In the genomic region with DNA sequence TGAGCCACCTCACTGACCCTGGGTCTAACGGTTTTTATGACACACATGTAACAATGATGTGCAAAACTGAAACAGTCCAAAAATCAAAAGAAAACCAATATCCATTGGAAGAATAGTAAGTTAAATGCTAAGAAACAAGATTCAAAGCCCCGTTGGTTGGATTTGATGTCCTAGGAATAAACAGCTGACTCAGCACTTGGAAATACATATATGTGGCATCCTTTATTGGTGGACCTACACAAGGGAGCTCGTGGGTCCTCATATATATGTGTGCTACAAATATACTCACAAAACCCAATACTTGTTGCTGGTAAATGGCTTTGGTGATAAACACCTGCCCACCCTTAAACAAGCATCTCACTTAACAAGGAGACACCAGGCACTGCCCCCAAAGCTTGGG, we compare ENCODE assay signal across 29 mouse cellular contexts.
"Had no signal": no experiment of that assay in that cellular context is flagged by ENCODE, and none has a peak within 500 bp of the region (broad histone marks: within the 10 kb centered on the region; RNA-seq: fewer than 3 reads in every experiment).

No protein-coding gene starts in this region.

- H3K27me3 ChIP-seq: limb, embryonic 12.5 days; limb, embryonic 15.5 days; liver, embryonic 12.5 days; liver, embryonic 13.5 days; liver, embryonic 15.5 days; lung, embryonic 15.5 days; midbrain, embryonic 12.5 days; midbrain, embryonic 13.5 days; midbrain, embryonic 15.5 days had no signal

- ATAC-seq: liver, embryonic 12.5 days; liver, postnatal 0 days; lung, postnatal 0 days; midbrain, embryonic 13.5 days; midbrain, embryonic 15.5 days; midbrain, embryonic 16.5 days had no signal

- H3K36me3 ChIP-seq: limb, embryonic 10.5 days; limb, embryonic 12.5 days; limb, embryonic 13.5 days; limb, embryonic 15.5 days; liver, embryonic 12.5 days; liver, embryonic 13.5 days; liver, embryonic 15.5 days; lung, embryonic 15.5 days; midbrain, embryonic 10.5 days; midbrain, embryonic 12.5 days; midbrain, embryonic 13.5 days; midbrain, embryonic 15.5 days had no signal

- H3K27ac ChIP-seq: limb, embryonic 10.5 days; limb, embryonic 12.5 days; limb, embryonic 13.5 days; limb, embryonic 15.5 days; liver, embryonic 12.5 days; liver, embryonic 13.5 days; liver, embryonic 14.5 days; liver, embryonic 15.5 days; lung, embryonic 15.5 days; macrophage; midbrain, embryonic 10.5 days; midbrain, embryonic 12.5 days; midbrain, embryonic 13.5 days; midbrain, embryonic 15.5 days had no signal

- H3K9ac ChIP-seq: limb, embryonic 12.5 days; limb, embryonic 13.5 days; limb, embryonic 15.5 days; liver, embryonic 12.5 days; liver, embryonic 13.5 days; liver, embryonic 14.5 days; liver, embryonic 15.5 days; liver, postnatal 0 days; lung, embryonic 14.5 days; lung, embryonic 15.5 days; midbrain, embryonic 12.5 days; midbrain, embryonic 13.5 days; midbrain, embryonic 15.5 days had no signal

- H3K9me3 ChIP-seq: limb, embryonic 10.5 days; limb, embryonic 12.5 days; limb, embryonic 13.5 days; limb, embryonic 15.5 days; liver, embryonic 12.5 days; liver, embryonic 13.5 days; liver, embryonic 15.5 days; lung, embryonic 15.5 days; megakaryocyte, embryonic 14.5 days; midbrain, embryonic 10.5 days; midbrain, embryonic 12.5 days; midbrain, embryonic 13.5 days; midbrain, embryonic 15.5 days had no signal

- H3K4me3 ChIP-seq: limb, embryonic 10.5 days; limb, embryonic 12.5 days; limb, embryonic 13.5 days; limb, embryonic 15.5 days; liver, embryonic 12.5 days; liver, embryonic 13.5 days; liver, embryonic 15.5 days; lung, embryonic 15.5 days; megakaryocyte, embryonic 14.5 days; midbrain, embryonic 10.5 days; midbrain, embryonic 12.5 days; midbrain, embryonic 13.5 days; midbrain, embryonic 15.5 days; myocyte had no signal

- H3K4me2 ChIP-seq: limb, embryonic 12.5 days; limb, embryonic 13.5 days; limb, embryonic 15.5 days; liver, embryonic 11.5 days; liver, embryonic 12.5 days; liver, embryonic 13.5 days; liver, embryonic 15.5 days; lung, embryonic 14.5 days; lung, embryonic 15.5 days; midbrain, embryonic 11.5 days; midbrain, embryonic 12.5 days; midbrain, embryonic 13.5 days; midbrain, embryonic 15.5 days had no signal

- DNase-seq: left cerebral cortex, postnatal 4 days; liver; liver, embryonic 13.5 days; lung, adult 18-20 months; lung, adult 2 months; lung, postnatal 14 days; lung, postnatal 4 days; midbrain, embryonic 14.5 days had no signal

- H3K4me1 ChIP-seq: liver, embryonic 12.5 days; liver, embryonic 13.5 days; liver, embryonic 15.5 days; megakaryocyte, embryonic 14.5 days had no signal
